Mouse (Mus musculus): Measurements from ENCODE around the gene E330017A01Rik.

The E330017A01Rik gene

DNA sequence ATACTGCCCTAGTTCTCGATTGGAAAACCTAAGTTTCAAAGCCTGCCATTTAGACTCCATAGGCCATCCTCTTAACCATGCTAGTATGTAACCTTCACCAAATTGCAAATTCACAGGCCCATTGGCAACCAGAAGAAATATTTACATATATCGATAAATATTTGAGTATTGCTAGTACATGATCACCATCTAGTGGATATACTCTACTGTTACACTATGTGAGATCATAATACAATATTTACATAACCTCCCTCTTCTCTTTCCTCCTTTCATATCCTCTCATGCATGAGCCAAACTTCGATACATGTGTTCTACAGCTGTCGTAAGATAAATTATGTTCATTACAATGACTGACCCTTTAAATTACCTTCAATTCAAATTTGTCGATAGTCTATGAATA, 24.5 kb upstream of the E330017A01Rik start:
- no peak for DNase-seq (ENCODE audit: low spot score in 2 of 2)

DNA sequence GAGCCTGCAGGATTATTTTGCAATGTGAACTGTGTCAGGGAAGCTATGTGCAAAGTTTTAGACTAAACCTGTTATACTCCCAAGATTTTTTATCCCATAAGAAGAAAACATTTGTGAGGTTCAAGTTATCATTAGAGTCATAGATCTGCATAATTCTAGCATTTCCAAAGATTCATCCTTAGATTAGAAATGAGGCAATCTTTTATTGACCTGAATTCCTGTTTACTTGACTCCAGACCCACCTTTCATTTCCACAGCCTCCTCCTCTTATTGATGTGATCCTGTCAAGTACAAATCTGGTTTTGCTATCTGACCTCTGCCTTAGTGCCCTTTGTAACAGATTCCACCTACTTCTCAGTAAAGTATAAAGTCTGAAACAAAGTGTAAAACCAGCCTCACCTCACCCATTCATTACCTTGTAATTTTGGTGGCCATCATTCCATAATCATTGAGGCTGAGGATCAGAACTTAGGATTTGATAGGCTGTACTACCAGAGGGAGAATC, 23.8 kb upstream of the E330017A01Rik start:
- no peak for DNase-seq (ENCODE audit: low spot score in 2 of 2)

DNA sequence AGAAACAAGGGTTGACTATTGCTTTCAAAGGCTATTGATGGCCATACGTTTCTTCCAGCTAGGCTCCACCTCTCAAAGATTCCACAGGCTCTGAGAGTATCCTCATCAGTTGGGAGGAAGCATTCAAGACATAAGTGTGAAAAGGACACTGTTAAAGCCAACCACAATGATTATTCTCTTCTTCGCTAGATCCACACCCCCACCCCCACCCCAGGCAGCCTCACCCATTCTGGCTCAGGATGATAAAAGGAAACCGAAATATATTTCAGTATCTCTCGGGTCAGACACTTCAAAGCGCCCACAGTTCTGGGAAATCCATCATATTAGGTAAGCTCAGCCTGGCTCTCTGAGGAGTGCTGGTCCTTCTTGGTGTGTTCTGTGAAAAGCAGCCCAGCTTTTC, 23.3 kb upstream of the E330017A01Rik start:
- DNase-seq (ENCODE audit: low spot score in 2 of 2): no peak

DNA sequence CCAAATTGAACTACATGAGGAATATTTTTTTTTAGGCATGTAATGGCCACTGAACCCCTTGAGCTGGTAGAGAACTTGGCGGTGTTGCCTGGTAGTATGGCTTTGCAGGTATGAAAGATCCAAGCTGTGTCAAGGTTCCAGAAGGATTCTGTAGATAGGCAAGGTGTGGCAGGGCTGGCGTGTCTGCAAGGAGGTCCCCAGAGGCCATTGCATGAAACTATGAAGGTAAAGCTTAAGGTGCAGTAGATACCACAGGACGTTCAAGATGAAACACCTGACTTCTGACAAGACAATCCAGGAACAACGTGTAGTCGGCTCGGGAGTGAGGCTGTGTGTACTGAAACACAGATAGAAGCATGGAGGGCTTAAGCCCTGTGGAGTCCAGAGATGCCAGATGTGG, 20.1 kb upstream of the E330017A01Rik start:
- DNase-seq (ENCODE audit: low spot score in 2 of 2): no peak

DNA sequence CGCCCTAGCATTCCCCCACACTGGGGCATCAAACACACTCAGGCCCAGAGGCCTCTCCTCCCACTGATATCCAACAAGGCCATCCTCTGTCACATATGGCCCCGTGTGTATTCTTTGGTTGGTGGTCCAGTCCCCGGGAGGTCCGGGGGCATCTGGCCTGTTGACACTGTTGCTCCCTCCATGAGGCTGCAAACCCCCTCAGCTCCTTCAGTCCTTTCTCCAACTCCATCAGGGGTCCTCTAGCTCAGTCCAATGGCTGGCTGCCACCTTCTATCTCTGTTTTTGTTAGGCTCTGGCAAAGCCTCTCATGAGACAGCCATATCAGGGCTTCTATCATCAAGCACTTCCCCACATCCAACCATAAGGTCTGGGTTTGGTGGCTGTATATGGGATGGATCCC, 18.0 kb upstream of the E330017A01Rik start:
- no peak for DNase-seq (ENCODE audit: low spot score in 2 of 2)

DNA sequence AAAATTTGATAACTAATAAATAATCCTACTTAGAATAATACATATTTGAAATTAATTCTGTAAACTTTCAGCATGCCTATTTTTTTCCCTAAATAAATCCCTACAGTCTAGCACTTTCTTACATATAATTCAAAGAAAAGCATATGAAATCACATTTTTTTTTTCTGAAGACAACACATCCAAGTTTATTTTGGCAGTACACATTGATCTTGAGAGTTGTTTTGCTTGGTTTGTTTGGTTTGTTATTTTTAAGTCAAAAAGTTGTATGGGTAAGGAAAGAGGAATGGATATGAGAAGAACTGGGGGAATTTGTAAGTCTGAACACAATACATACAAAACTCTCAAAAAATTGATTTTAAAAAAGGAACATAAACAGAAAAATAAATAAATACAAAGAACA, 17.2 kb upstream of the E330017A01Rik start:
- DNase-seq (ENCODE audit: low spot score in 2 of 2): no peak

DNA sequence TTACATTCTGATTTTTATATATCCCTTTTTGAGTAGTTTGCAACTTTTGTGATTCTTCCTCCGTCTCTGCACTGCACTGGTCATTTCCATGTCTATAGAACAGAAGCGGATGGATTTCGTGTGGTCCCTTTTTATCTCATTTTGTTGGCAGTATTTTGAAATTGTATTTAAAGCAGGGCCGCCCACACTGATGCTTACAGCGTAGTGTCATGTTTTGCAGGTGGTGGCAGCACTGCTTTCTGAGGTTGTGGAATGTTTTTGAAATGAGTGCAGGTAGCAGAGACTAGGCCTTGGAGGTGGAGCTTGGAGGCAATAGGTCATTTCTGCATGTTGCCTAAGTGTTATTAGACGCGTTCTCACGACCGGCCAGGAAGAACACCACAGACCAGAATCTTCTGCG, 11.4 kb upstream of the E330017A01Rik start:
- no peak for DNase-seq (ENCODE audit: low spot score in 2 of 2)

DNA sequence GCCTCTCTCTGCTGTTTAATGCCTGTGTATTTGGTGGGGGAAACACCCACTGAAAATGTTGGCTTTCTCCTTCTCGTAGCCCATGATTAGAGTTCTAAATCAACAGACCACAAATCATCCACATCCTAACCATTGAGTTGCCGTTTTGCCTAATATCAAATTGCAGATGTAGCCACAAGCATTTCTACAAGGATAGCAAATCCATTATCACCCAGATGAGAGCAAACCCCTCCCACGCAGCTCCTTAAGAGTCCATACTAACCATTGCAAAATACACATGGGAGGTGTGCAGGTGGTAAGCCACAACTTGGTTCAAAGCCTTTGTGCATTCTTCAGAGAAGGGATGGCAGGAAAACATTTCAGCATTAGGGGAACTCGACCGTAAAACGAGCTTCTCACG, 523 bp downstream of the E330017A01Rik start:
- DNase-seq (ENCODE audit: low spot score in 2 of 2): no peak

DNA sequence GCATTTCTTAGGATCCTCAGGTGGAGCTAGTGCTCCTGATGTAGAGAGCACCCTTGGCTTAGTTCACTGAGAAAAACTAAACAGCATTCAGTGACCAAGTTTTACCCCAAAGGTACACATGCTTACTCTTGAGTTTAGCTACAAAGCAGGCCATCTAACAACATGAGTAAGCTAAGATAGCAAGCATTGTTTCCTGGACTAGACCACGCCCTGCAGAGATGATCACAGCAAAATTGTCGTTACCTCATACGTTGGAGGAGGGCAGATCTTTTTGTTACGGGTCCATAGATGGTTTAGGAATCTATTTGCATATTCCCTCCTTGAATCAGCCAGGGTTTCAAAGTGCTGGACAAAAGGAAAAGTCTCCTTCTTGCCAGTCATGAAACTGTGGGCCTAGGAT, 1.1 kb downstream of the E330017A01Rik start:
- no peak for DNase-seq (ENCODE audit: low spot score in 2 of 2)

DNA sequence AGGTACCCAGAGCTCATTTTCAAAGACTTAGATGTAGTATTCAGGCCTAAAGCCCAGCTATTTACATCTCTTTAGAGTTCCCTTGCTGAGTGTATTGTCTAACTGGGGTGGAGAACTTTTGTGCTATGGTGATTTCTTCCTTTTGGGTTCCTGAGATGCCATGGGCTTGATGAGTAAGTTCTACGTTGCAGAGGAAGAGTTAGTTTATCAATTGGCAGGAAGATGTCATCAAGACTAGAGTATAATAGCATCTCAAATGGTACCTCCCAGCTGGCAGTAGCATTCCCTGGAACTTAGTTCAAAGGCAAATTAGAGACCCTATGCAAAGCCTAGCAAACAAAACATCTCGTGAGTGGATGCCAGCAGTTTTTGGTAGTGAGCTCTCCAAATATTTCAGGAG, 2.7 kb downstream of the E330017A01Rik start:
- DNase-seq (ENCODE audit: low spot score in 2 of 2): no peak

DNA sequence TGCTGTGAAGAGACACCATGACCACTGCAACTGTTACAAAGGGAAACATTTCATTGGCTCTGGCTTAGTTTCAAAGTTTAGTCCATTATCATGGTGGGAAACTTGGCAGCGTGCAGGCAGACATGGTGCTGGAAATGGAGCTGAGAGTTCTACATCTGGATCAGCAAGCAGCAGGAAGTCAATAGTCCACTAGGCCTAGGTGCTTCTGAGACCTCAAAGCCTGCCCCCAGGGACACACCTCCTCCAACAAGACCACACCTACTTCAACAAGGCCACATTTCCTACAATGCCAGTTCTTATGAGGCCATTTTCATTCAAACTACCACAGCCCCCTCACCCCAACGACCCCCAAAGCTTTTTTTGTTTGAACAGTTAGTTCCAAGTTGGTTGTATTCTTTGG, 8.8 kb downstream of the E330017A01Rik start:
- no peak for DNase-seq (ENCODE audit: low spot score in 2 of 2)

DNA sequence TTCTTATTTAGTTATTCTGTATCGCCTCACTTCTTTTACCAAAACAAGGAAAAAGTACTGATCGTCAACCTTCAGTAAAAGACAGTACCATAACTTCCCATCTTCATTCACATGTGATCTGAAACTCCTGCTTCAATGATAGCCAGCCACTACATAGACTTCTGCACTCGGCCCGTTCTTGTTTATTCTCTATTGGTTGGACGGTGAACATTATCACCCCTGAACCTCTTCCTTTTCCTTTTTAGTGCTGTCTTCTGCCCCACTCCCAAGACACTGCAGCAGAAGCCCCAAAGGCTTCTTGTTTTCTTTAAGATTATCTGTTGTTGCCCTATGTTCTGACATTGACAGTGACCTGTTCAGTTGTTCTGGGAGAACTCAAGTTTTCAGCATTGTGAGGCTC, 9.6 kb downstream of the E330017A01Rik start:
- DNase-seq (ENCODE audit: low spot score in 2 of 2): no peak

DNA sequence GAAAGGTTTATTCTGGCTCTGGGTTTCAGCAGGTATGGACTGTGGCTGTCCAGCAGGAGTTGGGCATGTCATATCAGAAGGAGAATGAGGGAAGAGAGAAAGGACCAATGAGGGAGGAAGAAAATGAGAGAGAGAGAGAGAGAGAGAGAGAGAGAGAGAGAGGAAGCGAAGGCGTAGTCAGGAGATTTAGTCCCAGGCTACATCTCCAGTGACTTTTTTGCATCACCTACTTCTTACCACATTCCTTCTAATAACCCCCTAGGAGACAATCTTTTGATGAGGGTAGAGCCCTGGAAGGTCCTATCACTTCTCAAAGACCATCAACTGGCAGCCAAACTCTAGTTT, 10.2 kb downstream of the E330017A01Rik start:
- DNase-seq (ENCODE audit: low spot score in 2 of 2): no peak

DNA sequence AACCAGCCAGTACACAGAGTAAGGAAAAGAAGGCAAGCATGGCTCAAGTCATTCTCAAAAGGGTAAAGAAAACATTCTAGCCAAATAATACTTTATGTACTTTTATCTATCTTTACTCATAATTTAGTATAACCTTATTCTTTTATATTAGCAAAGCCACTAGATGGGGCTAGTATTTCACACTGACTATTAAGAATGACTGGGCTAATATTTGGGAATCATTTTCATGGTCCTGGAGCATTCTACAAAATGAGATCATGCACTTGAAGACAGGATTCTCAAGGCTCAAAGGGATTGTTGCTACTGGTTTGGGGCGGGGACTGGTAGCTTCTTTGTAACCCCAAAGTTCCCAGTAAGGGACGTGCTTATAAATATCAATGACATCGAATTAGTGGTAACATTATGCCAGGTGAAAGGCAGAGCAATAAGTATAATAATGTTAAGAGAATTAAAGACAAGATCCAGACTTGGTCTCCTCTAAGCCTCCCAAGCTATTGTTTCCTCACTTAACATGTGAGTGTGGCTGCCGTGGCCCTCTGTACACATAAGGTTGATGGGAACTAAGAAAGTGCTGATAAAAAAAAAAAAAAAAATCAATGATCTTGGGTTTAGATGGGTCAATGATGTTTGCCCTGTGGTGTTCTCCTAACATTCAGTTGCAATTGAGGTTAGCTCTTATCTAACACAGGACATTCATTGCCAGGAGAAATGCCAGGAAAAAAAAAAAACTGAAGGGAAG, 10.8 kb downstream of the E330017A01Rik start:
- no peak for DNase-seq (ENCODE audit: low spot score in 2 of 2)

DNA sequence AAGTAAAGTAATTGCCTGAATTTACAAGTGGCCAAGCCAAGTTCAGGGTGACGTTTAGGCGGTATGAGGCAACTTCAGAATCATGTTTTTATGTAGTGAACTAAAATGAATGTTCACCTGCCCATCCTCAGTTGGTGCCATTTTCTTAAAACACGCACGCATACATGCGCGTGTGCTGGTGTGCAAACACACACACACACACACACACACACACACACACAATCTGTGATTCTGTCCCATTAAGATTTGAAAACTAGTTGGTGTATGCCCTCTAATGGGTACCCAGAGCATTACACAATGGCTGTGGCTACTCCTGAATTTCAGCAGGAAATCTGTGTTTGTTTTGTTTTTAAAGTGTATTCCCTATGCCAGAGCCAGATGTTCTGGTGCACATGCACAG, 14.6 kb downstream of the E330017A01Rik start:
- DNase-seq (ENCODE audit: low spot score in 2 of 2): no peak

DNA sequence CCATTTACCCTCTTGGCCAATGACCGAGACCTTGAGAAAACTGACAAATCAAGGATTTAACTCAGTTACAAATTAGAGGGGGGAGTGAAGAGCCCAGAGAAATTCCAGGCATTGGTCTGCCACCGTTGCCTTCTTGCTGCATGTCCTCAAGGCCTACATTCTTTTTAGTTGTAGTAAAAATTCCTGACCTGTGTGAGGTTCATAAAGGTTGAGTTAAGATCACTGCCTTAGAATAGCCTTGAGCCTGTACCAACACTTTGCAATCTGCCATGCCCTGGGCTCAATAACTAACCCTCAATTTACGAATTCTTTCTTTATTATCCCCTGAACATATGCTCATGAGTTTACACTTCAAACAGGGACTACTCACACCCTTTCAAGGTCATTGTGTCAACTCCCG, 15.4 kb downstream of the E330017A01Rik start:
- DNase-seq (ENCODE audit: low spot score in 2 of 2): no peak

DNA sequence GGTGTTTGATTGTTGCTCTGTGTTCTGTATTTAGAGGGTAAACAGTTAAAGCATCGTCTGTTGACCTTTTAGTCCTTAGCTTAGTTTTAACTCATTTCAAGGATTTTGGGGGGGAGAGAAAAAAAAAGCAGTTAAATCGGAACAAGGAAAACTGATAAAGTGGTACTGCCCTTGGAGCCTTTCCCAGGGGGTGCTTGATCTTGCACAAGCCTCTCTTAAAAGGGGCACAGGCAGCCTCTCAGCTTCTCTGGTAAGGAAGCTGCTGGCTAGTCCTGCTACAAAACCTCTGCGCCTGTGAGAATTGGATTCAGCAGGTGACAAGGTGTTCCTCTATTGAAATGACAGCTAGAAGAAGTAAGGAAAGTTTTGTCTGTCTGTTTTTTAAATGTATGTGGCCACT, 16.2 kb downstream of the E330017A01Rik start:
- DNase-seq (ENCODE audit: low spot score in 2 of 2): no peak

DNA sequence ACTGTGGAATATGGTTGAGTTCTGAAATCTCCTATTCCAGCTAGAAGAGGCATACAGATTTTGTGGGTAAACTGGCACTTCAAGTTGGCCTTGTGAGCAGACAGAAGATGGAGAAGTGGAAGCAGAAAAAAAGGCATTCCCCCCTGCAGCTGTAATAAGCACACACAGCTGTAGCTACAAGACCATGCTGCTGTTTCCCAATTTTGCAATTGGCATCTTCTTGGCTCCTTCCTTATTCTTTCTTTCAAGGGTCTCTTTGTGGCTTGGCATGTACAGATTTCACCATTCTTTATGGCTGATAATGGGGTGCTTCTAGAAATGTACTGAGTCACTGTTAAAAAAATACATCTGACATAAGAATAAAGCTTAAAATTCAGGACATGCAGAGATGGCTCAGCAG, 21.2 kb downstream of the E330017A01Rik start:
- no peak for DNase-seq (ENCODE audit: low spot score in 2 of 2)

DNA sequence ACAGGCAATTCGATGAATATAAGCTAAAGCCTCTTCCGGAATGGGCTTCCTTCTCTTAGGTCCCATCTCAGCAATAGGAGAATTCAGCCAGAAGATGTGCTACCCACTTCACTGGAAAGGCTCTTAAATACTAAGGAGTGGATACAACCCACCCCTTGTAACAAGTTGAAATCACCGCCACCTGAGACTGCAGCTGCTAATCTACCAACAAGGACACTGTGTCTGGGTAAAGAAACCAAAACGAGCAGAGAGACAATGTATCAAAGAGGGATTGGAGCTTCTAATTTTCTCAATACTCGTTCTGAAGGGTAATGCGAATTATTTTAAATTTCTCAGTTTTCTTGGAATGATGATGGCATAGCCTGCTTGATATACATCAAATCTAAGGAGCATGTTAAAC, 21.7 kb downstream of the E330017A01Rik start, which contains the start of gene Gm813:
Gene Gm813 (minus strand): TSS at position 101 of the 400 bp plus-strand sequence.
- DNase-seq (ENCODE audit: low spot score in 2 of 2): no peak

DNA sequence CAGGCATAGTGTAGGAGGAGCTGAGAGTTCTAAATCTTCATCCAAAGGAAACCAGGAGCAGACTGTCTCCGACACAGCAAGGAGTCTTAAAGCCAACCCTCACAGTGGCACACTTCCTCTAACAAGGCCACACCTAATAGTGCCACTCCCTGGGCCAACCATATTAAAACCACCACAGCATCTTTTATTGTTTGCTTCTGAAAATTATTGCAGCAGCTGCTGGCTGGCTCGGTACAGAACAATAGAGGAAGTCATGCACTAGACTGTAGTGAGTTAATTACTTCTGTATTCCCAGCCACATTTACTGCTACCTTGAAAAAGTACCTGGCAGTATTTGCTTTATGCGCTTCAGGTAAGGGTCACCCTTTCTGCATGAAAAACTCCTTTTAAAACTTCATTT, 25.6 kb downstream of the E330017A01Rik start:
- DNase-seq (ENCODE audit: low spot score in 2 of 2): no peak

DNA sequence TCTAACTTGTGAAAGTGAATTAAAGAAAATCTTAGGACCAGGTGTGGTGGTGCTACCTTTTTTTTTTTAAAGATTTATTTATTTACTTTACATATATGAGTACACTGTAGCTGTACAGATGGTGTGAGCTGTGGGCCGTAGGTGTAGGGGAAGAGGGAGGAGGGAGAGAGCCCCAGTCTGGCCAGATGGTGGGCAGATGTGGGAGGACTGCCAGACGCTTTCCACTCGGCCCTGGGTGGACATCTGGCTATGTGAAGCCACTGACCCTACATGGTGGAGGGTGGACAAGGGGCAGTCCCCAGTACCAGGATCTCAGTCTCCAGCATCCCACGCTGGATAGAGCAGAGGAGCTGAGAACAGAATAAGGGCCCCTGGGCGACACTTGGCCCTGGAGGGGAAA, 31.4 kb downstream of the E330017A01Rik start:
- DNase-seq (ENCODE audit: low spot score in 2 of 2): no peak

DNA sequence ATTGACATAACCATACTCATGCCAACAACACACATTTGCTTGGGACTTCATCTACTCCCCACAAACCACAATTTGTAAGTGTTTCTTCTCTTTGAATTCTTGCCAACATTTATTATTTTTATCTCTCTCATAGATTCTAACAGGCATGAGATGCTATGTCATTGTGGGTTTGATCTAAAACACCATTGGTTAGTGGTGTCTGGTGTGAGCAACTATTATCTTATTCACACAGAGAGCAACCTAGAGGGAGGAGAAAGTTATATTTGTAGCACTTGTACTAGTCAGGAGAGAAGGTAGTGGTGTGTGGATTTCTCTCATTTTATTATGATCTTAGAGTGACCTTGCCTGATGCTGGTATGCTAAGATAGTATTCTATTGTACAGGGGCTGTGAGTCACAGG, 33.9 kb downstream of the E330017A01Rik start:
- DNase-seq (ENCODE audit: low spot score in 2 of 2): no peak

DNA sequence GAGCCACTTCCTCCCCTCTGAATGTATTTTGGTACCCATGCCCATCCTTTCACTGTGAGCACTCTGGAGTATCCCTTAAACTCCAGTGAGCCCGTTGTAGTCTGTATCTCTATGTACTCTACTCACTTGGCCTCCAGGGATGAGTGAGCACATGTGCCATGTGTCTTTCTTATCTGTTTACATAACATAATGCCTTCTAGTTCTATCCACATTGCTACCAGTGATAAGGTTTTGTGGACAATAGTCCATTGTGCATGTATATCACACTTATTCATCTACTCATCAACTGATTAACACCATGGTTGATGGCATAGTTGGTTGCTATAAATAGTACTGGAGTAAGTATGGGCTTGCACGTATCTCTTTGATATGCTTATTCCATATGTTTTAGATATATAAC, 34.7 kb downstream of the E330017A01Rik start:
- no peak for DNase-seq (ENCODE audit: low spot score in 2 of 2)

DNA sequence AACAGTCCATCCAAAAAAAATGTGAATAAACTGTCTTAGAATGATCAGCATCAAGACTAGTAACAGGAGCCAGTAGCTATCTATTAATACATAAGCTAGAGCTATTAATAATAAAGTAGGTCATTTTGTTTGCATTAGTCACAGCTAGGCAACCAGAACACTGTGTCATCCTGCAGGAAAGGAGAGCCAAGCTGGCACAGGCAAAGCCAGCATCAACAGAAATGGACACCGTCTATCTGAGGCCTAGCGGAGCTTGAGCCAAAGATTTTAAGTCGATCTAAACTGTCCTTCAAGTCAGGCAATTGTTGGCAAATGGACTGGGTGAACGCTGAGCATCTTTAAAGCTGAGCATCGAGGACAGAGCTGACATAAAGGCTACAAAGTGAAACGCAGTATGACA, 37.7 kb downstream of the E330017A01Rik start:
- DNase-seq (ENCODE audit: low spot score in 2 of 2): no peak
